ENCODE assay signal across 19 mouse cellular contexts in the genomic region with DNA sequence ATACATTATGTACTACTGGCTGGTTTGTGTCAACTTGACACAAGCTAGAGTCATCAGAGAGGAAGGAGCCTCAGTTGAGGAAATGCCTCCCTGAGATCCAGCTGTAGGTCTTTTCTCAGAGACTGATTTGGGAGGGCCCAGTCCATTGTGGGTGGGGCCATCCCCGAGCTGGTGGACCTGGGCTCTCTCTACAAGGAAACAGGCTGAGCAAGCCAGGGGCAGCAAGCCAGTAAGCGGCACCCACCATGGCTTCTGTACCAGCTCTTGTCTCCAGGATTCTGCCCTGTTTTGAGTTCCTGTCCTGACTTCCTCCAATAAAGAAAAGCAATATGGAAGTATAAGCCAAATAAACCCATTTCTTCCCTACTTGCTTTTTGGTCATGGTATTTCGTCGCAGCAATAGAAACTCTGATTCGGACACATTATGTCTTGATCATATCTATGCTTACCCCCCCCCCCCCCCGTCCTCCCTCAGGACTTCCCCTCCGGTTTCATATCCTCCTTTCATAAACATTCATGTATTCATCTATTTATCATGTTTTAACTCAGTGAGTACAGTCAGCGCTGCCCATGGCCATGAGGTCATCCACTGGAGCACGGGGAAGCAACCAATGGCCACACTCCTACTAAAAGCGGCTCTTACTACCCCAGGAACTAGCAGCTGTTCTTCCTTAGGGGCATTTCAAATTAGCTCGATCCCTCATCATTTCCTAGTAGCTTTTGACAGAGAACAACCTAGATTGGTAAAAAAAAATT. TPM values are rescaled to one million over a fixed set of nuclear protein-coding genes. Genes with fewer than 3 reads are reported as not detected.
DNase-seq lines count a peak whose midpoint lies in the region; ATAC-seq and TF ChIP-seq lines count a peak whose summit lies in the region.
"Had no signal": no experiment of that assay in that cellular context is flagged by ENCODE, and none has a peak within 500 bp of the region (broad histone marks: within the 10 kb centered on the region; RNA-seq: fewer than 3 reads in every experiment).

No protein-coding gene starts in this region.

- H3K27ac ChIP-seq in lung, postnatal 0 days (ENCODE audit: low read length): no peak overlapping the region
- H3K27ac ChIP-seq in CH12.LX (ENCODE audit: insufficient read depth, low read depth): peak overlapping the region; percentile 77
- H3K27ac ChIP-seq in stomach, embryonic 16.5 days (ENCODE audit: low read length): 0 out of 2 replicates have a peak overlapping the region, but pooled peaks have one; percentile 52
- H3K27ac ChIP-seq: hindbrain, embryonic 10.5 days had no signal

- no peak overlapping the region for H3K4me2 ChIP-seq in lung, postnatal 0 days (replicated peaks; ENCODE audit: low read depth, low read length)
- peak overlapping the region; percentile 52 for H3K4me2 ChIP-seq in CH12.LX (ENCODE audit: insufficient read depth, low read depth, poor library complexity, severe bottlenecking)
- no peak overlapping the region for H3K4me2 ChIP-seq in stomach, embryonic 16.5 days (ENCODE audit: low read depth, low read length)

- 60% methylated on average over 11 of the region's 11 CpGs for WGBS in lung, postnatal 0 days
- 75% methylated on average over 11 of the region's 11 CpGs for WGBS in stomach, embryonic 16.5 days

- no peak for TF ChIP-seq RAD21 in CH12.LX (IDR thresholded peaks at IDR 0.05; ENCODE audit: low read depth, low read length)

- no peaks in the 10 kb centered on the region for H3K9me3 ChIP-seq in lung, postnatal 0 days (ENCODE audit: low read length)
- no peaks in the 10 kb centered on the region for H3K9me3 ChIP-seq in CH12.LX (replicated peaks; ENCODE audit: low read length)
- H3K9me3 ChIP-seq in stomach, embryonic 16.5 days (replicated peaks; ENCODE audit: control insufficient read depth, low read length): no peaks in the 10 kb centered on the region
- H3K9me3 ChIP-seq: hindbrain, embryonic 10.5 days had no signal

- dilution Hi-C loops in CH12.LX (cut with MboI; ENCODE audit: extremely low pct_ligation_motif_present, extremely low pct_unique_long_range_greater_than_20kb, low sequenced_read_pairs): no loop called here

- no peak for DNase-seq in lung, postnatal 0 days (ENCODE audit: low spot score)
- no peak for DNase-seq in lung, adult 18-20 months
- peak; percentile 91 for DNase-seq in CH12.LX (ENCODE audit: extremely low read depth)
- no peak for DNase-seq in frontal cortex, postnatal 36 days (ENCODE audit: low spot score in 2 of 2)
- DNase-seq in left cerebral cortex, adult 18-20 months (ENCODE audit: low spot score in 2 of 2): no peak
- DNase-seq: adrenal gland, postnatal 10 days; cerebellum, adult 2 months; cerebellum, postnatal 36 days; gastrocnemius, postnatal 14 days; kidney, adult 18-20 months; kidney, postnatal 10 days; lung, adult 2 months; right cerebral cortex, postnatal 4 days; thymus, adult 2 months had no signal

- no peak overlapping the region for H3K9ac ChIP-seq in lung, postnatal 0 days (replicated peaks; ENCODE audit: low read depth)
- 0 out of 2 replicates have a peak overlapping the region, but pooled peaks have one; percentile 12 for H3K9ac ChIP-seq in CH12.LX (ENCODE audit: insufficient read depth, low read depth)
- H3K9ac ChIP-seq in stomach, embryonic 16.5 days (ENCODE audit: low read length): no peak overlapping the region

- TF ChIP-seq EP300 in lung, postnatal 0 days (IDR thresholded peaks at IDR 0.05): no peak
- TF ChIP-seq EP300 in CH12.LX (IDR thresholded peaks at IDR 0.05; ENCODE audit: low read length): peak; percentile 75; the same call in 1 of the 2 replicates

- TF ChIP-seq POLR2A in CH12.LX (IDR thresholded peaks at IDR 0.05; ENCODE audit: low read depth, low read length): peak; percentile 36

- H3K4me3 ChIP-seq in lung, postnatal 0 days (ENCODE audit: low read depth, low read length): no peak overlapping the region
- H3K4me3 ChIP-seq in CH12.LX (replicated peaks in 1 of 3; ENCODE audit: low read depth in 2 of 3, low read length in 2 of 3, poor library complexity in 1 of 3): no peak overlapping the region
- H3K4me3 ChIP-seq in stomach, embryonic 16.5 days (replicated peaks; ENCODE audit: low read length): no peak overlapping the region
- H3K4me3 ChIP-seq: hindbrain, embryonic 10.5 days had no signal

- H3K79me2 ChIP-seq in CH12.LX (replicated peaks; ENCODE audit: control insufficient read depth, extremely low read depth, insufficient read depth, poor library complexity, severe bottlenecking): no peaks in the 10 kb centered on the region; the same call in none of the 2 replicates

- 0 out of 2 replicates have a peak, but pooled peaks have one; percentile 14 for ATAC-seq in lung, postnatal 0 days
- peak; percentile 78 for ATAC-seq in granulocyte monocyte progenitor cell, adult 5-6 weeks (replicated peaks; ENCODE audit: poor library complexity, severe bottlenecking)
- 0 out of 2 replicates have a peak, but pooled peaks have one; percentile 24 for ATAC-seq in stomach, embryonic 16.5 days (ENCODE audit: insufficient read depth, low FRiP score)
- ATAC-seq: Patski had no signal

- H3K27me3 ChIP-seq in lung, postnatal 0 days (replicated peaks; ENCODE audit: insufficient read depth, low read length): no peaks in the 10 kb centered on the region
- H3K27me3 ChIP-seq in CH12.LX (replicated peaks): no peaks in the 10 kb centered on the region
- H3K27me3 ChIP-seq in stomach, embryonic 16.5 days (ENCODE audit: control insufficient read depth, insufficient read depth, low read length): no peaks in the 10 kb centered on the region
- H3K27me3 ChIP-seq: Patski had no signal

- H3K36me3 ChIP-seq in lung, postnatal 0 days (ENCODE audit: insufficient read depth, low read length): no peaks in the 10 kb centered on the region
- H3K36me3 ChIP-seq in CH12.LX (replicated peaks in 1 of 2; ENCODE audit: control insufficient read depth in 1 of 2, insufficient read depth in 1 of 2, low read length in 1 of 2): peaks cover 80 to 96% of the 10 kb centered on the region in 2 experiments
- no peaks in the 10 kb centered on the region for H3K36me3 ChIP-seq in stomach, embryonic 16.5 days (ENCODE audit: control insufficient read depth, insufficient read depth, low read length)

- TF ChIP-seq CTCF in lung, postnatal 0 days (IDR thresholded peaks at IDR 0.05): no peak
- TF ChIP-seq CTCF in CH12.LX (conservative IDR thresholded peaks at IDR 0.05 in 1 of 2, IDR thresholded peaks at IDR 0.05 in 1 of 2; ENCODE audit: low read depth in 2 of 2, low read length in 2 of 2): no peak

- in situ Hi-C loops in CH12.LX (cut with MboI; ENCODE audit: low pct_ligation_motif_present, low pct_unique_long_range_greater_than_20kb, low sequenced_read_pairs): no loop called here

- H3K4me1 ChIP-seq in lung, postnatal 0 days (ENCODE audit: insufficient read depth, low read depth, low read length): no peaks in the 10 kb centered on the region; the same call in 1 of the 2 replicates
- H3K4me1 ChIP-seq in CH12.LX (ENCODE audit: control insufficient read depth in 1 of 2, insufficient read depth in 2 of 2): peaks cover 8 to 57% of the 10 kb centered on the region in 2 experiments
- H3K4me1 ChIP-seq in stomach, embryonic 16.5 days (ENCODE audit: control insufficient read depth, insufficient read depth, low read length): no peaks in the 10 kb centered on the region
- H3K4me1 ChIP-seq: hindbrain, embryonic 10.5 days had no signal

TF ChIP-seq in CH12.LX, 34 proteins besides CTCF, POLR2A, EP300 and RAD21 (continues in another document):
- TF ChIP-seq MXI1 (IDR thresholded peaks at IDR 0.05; ENCODE audit: low read depth, low read length) (peak; percentile 50; the same call in 1 of the 2 replicates), ZMIZ1 (IDR thresholded peaks at IDR 0.05; ENCODE audit: low read depth, low read length) (no peak), USF2 (conservative IDR thresholded peaks at IDR 0.05; ENCODE audit: low read depth, low read length) (no peak), ETS1 (conservative IDR thresholded peaks at IDR 0.05; ENCODE audit: low read depth, low read length) (peak; percentile 77), E2F4 (IDR thresholded peaks at IDR 0.05; ENCODE audit: insufficient replicate concordance, low read depth, low read length) (no peak), TCF12 (IDR thresholded peaks at IDR 0.05; ENCODE audit: low read depth, low read length) (0 out of 2 replicates have a peak, but pooled peaks have one; percentile 0), JUND (conservative IDR thresholded peaks at IDR 0.05; ENCODE audit: low read depth, low read length) (peak; percentile 63), SIN3A (IDR thresholded peaks at IDR 0.05; ENCODE audit: low read length) (peak; percentile 58; the same call in 1 of the 2 replicates), TBP (conservative IDR thresholded peaks at IDR 0.05; ENCODE audit: low read depth, low read length) (0 out of 2 replicates have a peak, but pooled peaks have one; percentile 15), MAZ (IDR thresholded peaks at IDR 0.05; ENCODE audit: low read depth, low read length) (peak; percentile 46; the same call in 1 of the 2 replicates), MAFK (IDR thresholded peaks at IDR 0.05; ENCODE audit: insufficient replicate concordance, low read length) (no peak), ELF1 (IDR thresholded peaks at IDR 0.05; ENCODE audit: low read depth, low read length) (peak; percentile 46), NELFE (IDR thresholded peaks at IDR 0.05; ENCODE audit: low read depth, low read length) (no peak), IRF4 (IDR thresholded peaks at IDR 0.05; ENCODE audit: low read depth, low read length) (peak; percentile 96), JUN (IDR thresholded peaks at IDR 0.05; ENCODE audit: insufficient read depth, low read depth, low read length) (peak; percentile 74)

RNA-seq across cellular contexts. Expression of gene Fndc9, which starts 29.9 kb away (rescaled TPM):
- polyA plus RNA-seq in lung, postnatal 0 days (2015; fragmentation: Nextera tagmentation; extraction: Ambion mirVana): not detected in 2 replicates
- 3.8 and 3.9 TPM in 2 replicates for total RNA-seq in CH12.LX (2012; rRNA removed)
- not detected in 2 replicates for total RNA-seq in CH12.LX (2014; rRNA removed)
- polyA plus RNA-seq in CH12.LX (2012; ENCODE audit: insufficient read length, low read depth): 12.1 and 12.5 TPM in 2 replicates
- total RNA-seq in granulocyte monocyte progenitor cell, adult 5-6 weeks (2014; fragmentation: Nextera tagmentation): not detected in 2 replicates
- total RNA-seq in granulocyte monocyte progenitor cell, adult 5-6 weeks (2017): not detected in 2 replicates
- polyA plus RNA-seq in stomach, embryonic 16.5 days (2015; fragmentation: Nextera tagmentation; extraction: Ambion mirVana): 0.27 and 0.60 TPM in 2 replicates
- 1 to 10 TPM; 3.0 to 3.9 TPM for total RNA-seq in left cerebral cortex, adult 18-20 months (2021)
- total RNA-seq: adrenal gland, postnatal 10 days; gastrocnemius, postnatal 14 days; megakaryocyte-erythroid progenitor cell, adult 5-6 weeks had no signal

RNA-seq across cellular contexts. Expression of gene Cyfip2, which starts 47.5 kb away (rescaled TPM):
- polyA plus RNA-seq in lung, postnatal 0 days (2015; fragmentation: Nextera tagmentation; extraction: Ambion mirVana): 3.4 and 4.2 TPM in 2 replicates
- total RNA-seq in CH12.LX (2012; rRNA removed) (77.6 and 97.6 TPM in 2 replicates), CH12.LX (2014; rRNA removed) (36.1 and 40.7 TPM in 2 replicates)
- polyA plus RNA-seq in CH12.LX (2012; ENCODE audit: insufficient read length, low read depth): 161 and 194 TPM in 2 replicates
- 92.3 and 106 TPM in 2 replicates for total RNA-seq in granulocyte monocyte progenitor cell, adult 5-6 weeks (2014; fragmentation: Nextera tagmentation)
- 43.2 and 55.8 TPM in 2 replicates for total RNA-seq in granulocyte monocyte progenitor cell, adult 5-6 weeks (2017)
- 7.3 and 8.1 TPM in 2 replicates for polyA plus RNA-seq in stomach, embryonic 16.5 days (2015; fragmentation: Nextera tagmentation; extraction: Ambion mirVana)
- 100 to 1,000 TPM; 619 to 654 TPM for total RNA-seq in left cerebral cortex, adult 18-20 months (2021)

Comparison
In these comparisons a context has a peak if more than half of its experiments do, and no peak if none do; other contexts are left out.
1. ATAC-seq: peak in every context shown above with its lines; median percentile 78 in granulocyte monocyte progenitor cell, adult 5-6 weeks; 24 in stomach, embryonic 16.5 days; 14 in lung, postnatal 0 days.
2. RNA of gene Cyfip2, which starts 47.5 kb away (total RNA-seq): 619 to 654 TPM in left cerebral cortex, adult 18-20 months; 43.2 to 106 TPM in granulocyte monocyte progenitor cell, adult 5-6 weeks and 36.1 to 97.6 TPM in CH12.LX; every median in the first group is over 4 times any median in the second.